Mouse (Mus musculus) CD8-positive naive resting alpha-beta T cell, adult 57 days (primary cell): ENCODE data around the gene Olfr1093. TPM values are rescaled to one million over a fixed set of nuclear protein-coding genes. Genes with fewer than 3 reads are reported as not detected.

Experiments used
- total RNA-seq: library from RNA; stranded (reverse); gene quantifications from one replicate; pipeline ENCODE4 v1.2.4, GENCODE M21; 2023

The Olfr1093 gene
- not detected for total RNA-seq

DNA sequence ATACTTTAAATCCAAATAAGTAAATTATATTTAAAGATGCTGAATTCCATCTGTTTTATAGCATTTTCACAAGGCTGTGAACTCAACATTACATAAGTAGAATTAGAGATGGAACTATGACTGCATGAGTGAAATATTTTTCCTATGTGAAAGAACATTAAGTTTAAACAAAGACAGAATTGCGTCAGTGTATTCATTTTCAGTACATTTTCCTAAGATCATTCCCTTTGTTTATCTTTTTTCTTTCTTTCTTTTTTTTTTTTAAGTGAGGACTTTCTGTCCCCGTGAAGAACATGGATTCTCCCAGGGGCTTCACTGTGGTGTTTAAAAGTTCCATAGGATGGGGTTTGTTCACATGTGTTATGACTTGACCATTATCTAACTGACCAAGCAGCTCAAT, at the start of gene Olfr1093:
Olfr1093 (plus strand) TSS at position 301 of the 400 bp plus-strand sequence.

DNA sequence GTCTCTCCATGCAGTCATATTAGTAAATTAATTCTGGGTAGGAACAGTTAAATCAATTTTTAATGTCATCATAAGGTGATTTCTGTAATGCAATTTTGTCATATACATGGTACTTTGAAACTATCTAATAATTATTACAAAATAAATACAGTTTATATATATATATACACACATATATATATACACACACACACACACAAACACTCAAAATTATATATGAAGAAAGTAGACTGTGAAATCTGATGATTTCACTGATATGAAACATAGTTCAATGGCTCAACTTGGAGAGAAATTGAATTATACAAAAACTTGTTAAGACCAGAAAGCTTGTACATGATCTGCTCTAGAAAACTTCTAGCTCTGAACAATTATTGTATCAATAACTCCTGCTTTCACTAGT, 48.7 kb upstream of the Olfr1093 start, which contains the start of gene Olfr1089:
Olfr1089 (minus strand) TSS at position 101 of the 400 bp plus-strand sequence.

DNA sequence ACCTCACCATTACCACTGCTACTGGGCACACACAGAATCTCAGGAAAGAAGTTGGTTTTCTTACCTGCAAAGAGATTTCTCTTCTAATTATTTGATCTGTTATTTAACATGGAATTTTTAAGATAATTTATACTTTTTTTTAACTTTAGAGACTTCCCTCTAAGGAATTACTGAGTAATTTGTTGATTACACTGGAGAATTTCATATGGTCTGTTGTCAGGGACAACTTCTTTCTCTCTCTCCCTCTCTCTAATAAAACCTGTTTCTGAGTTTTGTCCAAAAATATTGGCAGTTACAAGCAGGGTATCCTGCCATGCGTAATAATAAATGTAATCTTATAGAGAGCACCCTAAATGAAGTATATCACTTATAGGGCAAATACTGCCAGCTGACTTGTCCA, 23.4 kb upstream of the Olfr1093 start, which contains the start of gene Olfr1090:
Olfr1090 (minus strand) TSS at position 101 of the 400 bp plus-strand sequence.

DNA sequence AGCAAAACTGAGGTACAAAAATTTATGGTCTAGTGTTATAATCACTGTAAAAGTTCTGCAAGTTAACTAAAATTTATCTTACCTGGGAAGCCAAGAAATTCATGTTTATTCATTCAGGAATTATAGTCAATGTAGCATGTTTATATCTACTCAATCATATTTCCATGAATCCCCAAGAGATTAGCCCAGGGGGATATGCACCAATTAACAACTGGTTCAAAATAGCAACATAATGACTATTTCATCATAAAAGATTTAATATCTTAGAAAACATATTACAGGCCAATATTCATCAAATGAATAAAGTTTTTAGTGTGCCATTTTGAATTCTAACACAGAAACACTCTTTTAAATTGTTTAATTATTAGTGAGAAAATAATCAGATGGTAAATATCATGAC, 27.6 kb downstream of the Olfr1093 start, which contains the start of gene Olfr141:
Olfr141 (minus strand) TSS at position 101 of the 400 bp plus-strand sequence.

DNA sequence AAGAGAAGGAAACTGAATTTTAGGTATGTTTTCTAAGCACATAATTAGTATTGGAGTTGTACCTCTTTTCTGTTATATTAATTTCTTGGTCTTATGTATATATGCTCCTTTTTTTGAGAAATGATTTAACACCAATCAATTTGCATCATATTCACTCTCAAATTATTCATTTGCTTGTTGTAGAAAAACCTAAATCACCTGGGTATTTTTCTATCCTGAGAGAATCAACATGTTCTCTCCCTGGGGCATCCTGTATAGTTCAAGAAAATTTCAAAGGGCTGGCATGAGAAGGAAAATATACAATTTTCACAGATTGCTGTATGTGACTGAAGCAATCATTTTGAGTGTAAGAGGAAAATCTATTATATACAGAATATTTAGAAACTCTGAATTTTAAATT, 42.1 kb downstream of the Olfr1093 start, which contains the start of gene Olfr1094:
Olfr1094 (plus strand) TSS at position 301 of the 400 bp plus-strand sequence.

Other genes starting within 250 kb of the Olfr1093 start
- gene Olfr1079, start 240.0 kb upstream of the Olfr1093 start, total RNA-seq = not detected
- not detected for gene Olfr1080, start 224.2 kb upstream of the Olfr1093 start, total RNA-seq
- gene Olfr1082, start 183.5 kb upstream of the Olfr1093 start, total RNA-seq = not detected
- not detected for gene Olfr1084, start 142.8 kb upstream of the Olfr1093 start, total RNA-seq
- gene Olfr1085, start 120.5 kb upstream of the Olfr1093 start, total RNA-seq = not detected
- not detected for gene Olfr1086, start 102.4 kb upstream of the Olfr1093 start, total RNA-seq
- gene Olfr1087, start 84.1 kb upstream of the Olfr1093 start, total RNA-seq = not detected
- not detected for gene Olfr1089, start 48.8 kb upstream of the Olfr1093 start, total RNA-seq
- gene Olfr1090, start 23.5 kb upstream of the Olfr1093 start, total RNA-seq = not detected
- gene Olfr141, start 27.5 kb downstream of the Olfr1093 start, total RNA-seq = not detected
- not detected for gene Olfr1094, start 42.2 kb downstream of the Olfr1093 start, total RNA-seq
- not detected for gene Olfr1095, start 69.2 kb downstream of the Olfr1093 start, total RNA-seq
- not detected for gene Gm13723, start 92.3 kb downstream of the Olfr1093 start, total RNA-seq
- not detected for gene Olfr1097, start 109.7 kb downstream of the Olfr1093 start, total RNA-seq
- not detected for gene Olfr1098, start 142.1 kb downstream of the Olfr1093 start, total RNA-seq
- not detected for gene Olfr1099, start 178.2 kb downstream of the Olfr1093 start, total RNA-seq
- gene Olfr1100, start 197.5 kb downstream of the Olfr1093 start, total RNA-seq = not detected
- not detected for gene Olfr1101, start 208.7 kb downstream of the Olfr1093 start, total RNA-seq
- not detected for gene Olfr1102, start 215.9 kb downstream of the Olfr1093 start, total RNA-seq
- not detected for gene Olfr1104, start 244.6 kb downstream of the Olfr1093 start, total RNA-seq